22 mouse cellular contexts compared by ENCODE assay signal in genomic region chr16:60121435-60121834, GRCm38 (mm10).
"Had no signal": no experiment of that assay in that cellular context is flagged by ENCODE, and none has a peak within 500 bp of the region (broad histone marks: within the 10 kb centered on the region; RNA-seq: fewer than 3 reads in every experiment).

No protein-coding gene starts in this region.

- H3K27me3 ChIP-seq: liver, embryonic 13.5 days; liver, embryonic 15.5 days; lung, embryonic 15.5 days; megakaryocyte, embryonic 14.5 days; midbrain, embryonic 12.5 days; neural tube, embryonic 13.5 days; neural tube, embryonic 15.5 days had no signal

- H3K36me3 ChIP-seq: liver, embryonic 13.5 days; liver, embryonic 15.5 days; lung, embryonic 15.5 days; midbrain, embryonic 12.5 days; neural tube, embryonic 13.5 days; neural tube, embryonic 15.5 days had no signal

- ATAC-seq: liver, postnatal 0 days; midbrain, embryonic 16.5 days had no signal

- H3K27ac ChIP-seq: liver, embryonic 13.5 days; liver, embryonic 15.5 days; lung, embryonic 15.5 days; macrophage; midbrain, embryonic 12.5 days; neural tube, embryonic 13.5 days; neural tube, embryonic 15.5 days had no signal

- DNase-seq: liver, embryonic 13.5 days; liver, postnatal 0 days; lung, adult 2 months; lung, postnatal 14 days; midbrain, embryonic 14.5 days; retina, postnatal 1 day; right cerebral cortex, adult 18-20 months; right cerebral cortex, postnatal 25 days; right cerebral cortex, postnatal 4 days; spleen, adult 18-20 months; thymus, adult 2 months; thymus, postnatal 25 days; thymus, postnatal 4 days had no signal

- H3K9me3 ChIP-seq: liver, embryonic 13.5 days; liver, embryonic 15.5 days; lung, embryonic 15.5 days; megakaryocyte, embryonic 14.5 days; midbrain, embryonic 12.5 days; neural tube, embryonic 13.5 days; neural tube, embryonic 15.5 days had no signal

- H3K4me3 ChIP-seq: liver, embryonic 13.5 days; liver, embryonic 15.5 days; lung, embryonic 15.5 days; megakaryocyte, embryonic 14.5 days; midbrain, embryonic 12.5 days; myocyte; neural tube, embryonic 13.5 days; neural tube, embryonic 15.5 days had no signal

- H3K9ac ChIP-seq: liver, embryonic 13.5 days; liver, embryonic 15.5 days; liver, postnatal 0 days; lung, embryonic 15.5 days; midbrain, embryonic 12.5 days; neural tube, embryonic 13.5 days; neural tube, embryonic 15.5 days had no signal

- H3K4me1 ChIP-seq: liver, embryonic 13.5 days; liver, embryonic 15.5 days; lung, embryonic 15.5 days; megakaryocyte, embryonic 14.5 days; neural tube, embryonic 13.5 days; neural tube, embryonic 15.5 days had no signal

- H3K4me2 ChIP-seq: liver, embryonic 13.5 days; liver, embryonic 15.5 days; lung, embryonic 15.5 days; midbrain, embryonic 12.5 days; neural tube, embryonic 13.5 days; neural tube, embryonic 15.5 days had no signal
